Mouse (Mus musculus) myocyte (in vitro differentiated cells): ENCODE measurements around the gene Nkx2-2. TPM values are rescaled to one million over a fixed set of nuclear protein-coding genes. Genes with fewer than 3 reads are reported as not detected.

Source experiments
- H3K27me3 ChIP-seq: one replicate; pipeline ENCODE4 v1.6.1; 2011; ENCODE audit not compliant: control insufficient read depth, insufficient read depth, insufficient read length
- H3K36me3 ChIP-seq: one replicate; pipeline ENCODE4 v1.6.1; 2011; ENCODE audit not compliant: control insufficient read depth, insufficient read depth
- H3K4me2 ChIP-seq: one replicate; pipeline ENCODE4 v1.6.1; 2011; ENCODE audit warnings: low read depth, control low read depth
- H3K4me3 ChIP-seq: one replicate; pipeline ENCODE4 v1.5.1; 2011; ENCODE audit warnings: mild to moderate bottlenecking, control low read depth, moderate library complexity
- H3K79me2 ChIP-seq: one replicate; pipeline ENCODE4 v1.6.1; 2011; ENCODE audit not compliant: control insufficient read depth, insufficient read depth
- H3ac ChIP-seq: one replicate; pipeline ENCODE4 v1.6.1; 2011; ENCODE audit not compliant: control insufficient read depth, insufficient read length
- CEBPB ChIP-seq: IDR thresholded peaks from 2 replicates; pipeline ENCODE4 v1.6.1; 2011; ENCODE audit warnings: mild to moderate bottlenecking, moderate library complexity; ENCODE audit not compliant: poor library complexity, insufficient read depth, severe bottlenecking
- E2F4 ChIP-seq: IDR thresholded peaks from one replicate; pipeline ENCODE4 v1.6.1; 2011; ENCODE audit warnings: mild to moderate bottlenecking, control low read depth, moderate library complexity; ENCODE audit not compliant: insufficient read depth
- MAX ChIP-seq: IDR thresholded peaks from one replicate; pipeline ENCODE4 v1.6.1; 2011; ENCODE audit warnings: low read depth, mild to moderate bottlenecking, control low read depth
- MYOD1 ChIP-seq, 3 experiments: IDR thresholded peaks; one replicate each; pipeline ENCODE4 v1.6.1; 2011; ENCODE audit warnings: control low read depth in 2 of 3, low read depth in 2 of 3, mild to moderate bottlenecking in 2 of 3, moderate library complexity in 1 of 3; ENCODE audit not compliant: insufficient read length in 2 of 3, control insufficient read depth in 1 of 3
- MYOG ChIP-seq, 3 experiments: IDR thresholded peaks; one replicate each; pipeline ENCODE4 v1.6.1; 2011; ENCODE audit warnings: control low read depth in 2 of 3, low read depth in 2 of 3, mild to moderate bottlenecking in 2 of 3; ENCODE audit not compliant: insufficient read length in 2 of 3, control insufficient read depth in 1 of 3, insufficient read depth in 1 of 3
- POLR2A ChIP-seq: IDR thresholded peaks from one replicate; pipeline ENCODE4 v1.6.1; 2011; ENCODE audit warnings: low read depth, mild to moderate bottlenecking, control low read depth, moderate library complexity; ENCODE audit not compliant: insufficient read length
- POLR2AphosphoS2 ChIP-seq: IDR thresholded peaks from one replicate; pipeline ENCODE4 v1.6.1; 2011; ENCODE audit warnings: low read depth, control low read depth; ENCODE audit not compliant: insufficient read length
- REST ChIP-seq: IDR thresholded peaks from one replicate; pipeline ENCODE4 v1.6.1; 2011; ENCODE audit warnings: mild to moderate bottlenecking, control low read depth, moderate library complexity; ENCODE audit not compliant: insufficient read depth, insufficient read length
- SRF ChIP-seq: IDR thresholded peaks from one replicate; pipeline ENCODE4 v1.6.1; 2011; ENCODE audit warnings: low read depth; ENCODE audit not compliant: control insufficient read depth, insufficient read length
- TCF12 ChIP-seq: IDR thresholded peaks from one replicate; pipeline ENCODE4 v1.6.1; 2011; ENCODE audit warnings: mild to moderate bottlenecking, control low read depth; ENCODE audit not compliant: poor library complexity, insufficient read depth, severe bottlenecking
- TCF3 ChIP-seq: IDR thresholded peaks from one replicate; pipeline ENCODE4 v1.6.1; 2011; ENCODE audit warnings: low read depth, control low read depth; ENCODE audit not compliant: insufficient read length
- USF1 ChIP-seq: IDR thresholded peaks from one replicate; pipeline ENCODE4 v1.6.1; 2011; ENCODE audit warnings: low read depth, mild to moderate bottlenecking, control low read depth, moderate library complexity
- polyA plus RNA-seq: library from polyadenylated mRNA; unstranded; fragments of >200 nt; fragmentation: generic; extraction: Trizol; gene quantifications from one replicate; pipeline ENCODE4 v1.2.1, GENCODE M21; 2012; ENCODE audit warnings: missing spikeins

Gene Nkx2-2
- polyA plus RNA-seq, 1 experiment, result not detected

GRCm38 (mm10) chr2:147184071-147184990 is 9.7 kb downstream of the Nkx2-2 start:
- Histone ChIP-seq H3K79me2 (no peaks in the 10 kb centered on the region), H3K4me3 (no peak overlapping the region), H3K36me3 (no peaks in the 10 kb centered on the region), H3K27me3 (peaks cover 53% of the 10 kb centered on the region), H3ac (no peak overlapping the region), H3K4me2 (no peak overlapping the region)
- no peak for TF ChIP-seq MYOD1 (IDR thresholded peaks at IDR 0.05; ENCODE audit: control insufficient read depth in 1 of 3, insufficient read length in 2 of 3, low read depth in 2 of 3)
- TF ChIP-seq POLR2A, result no peak
- TF ChIP-seq MAX, result no peak
- TF ChIP-seq E2F4, result no peak
- TF ChIP-seq CEBPB, result no peak
- TF ChIP-seq SRF, result no peak
- TF ChIP-seq POLR2AphosphoS2, result no peak
- TF ChIP-seq TCF3, result no peak
- TF ChIP-seq MYOG (IDR thresholded peaks at IDR 0.05; ENCODE audit: control insufficient read depth in 1 of 3, insufficient read depth in 1 of 3, insufficient read length in 2 of 3, low read depth in 2 of 3), result no peak
- no peak for TF ChIP-seq TCF12
- no peak for TF ChIP-seq REST

DNA sequence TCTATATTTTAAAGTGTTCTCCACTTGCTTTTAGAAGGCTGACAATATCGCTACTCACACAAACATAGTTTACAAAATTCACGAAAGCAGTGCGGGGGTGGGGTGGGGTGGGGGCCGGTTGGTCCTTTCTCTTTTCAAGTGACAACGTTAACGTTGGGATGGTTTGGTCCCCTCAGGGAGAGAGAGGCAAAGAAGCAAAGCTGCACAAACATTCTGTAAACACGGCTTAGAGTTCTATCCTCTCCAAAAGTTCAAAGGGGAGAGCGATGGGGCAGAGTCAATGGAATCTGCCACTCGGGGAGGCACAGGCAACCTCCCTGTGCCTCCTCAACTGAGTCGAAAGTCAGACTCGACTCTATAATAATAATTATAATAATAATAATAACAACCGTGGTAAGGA is 10.5 kb downstream of the Nkx2-2 start:
- Histone ChIP-seq H3K4me2 (no peak overlapping the region), H3K27me3 (peaks cover 47% of the 10 kb centered on the region), H3K79me2 (no peaks in the 10 kb centered on the region), H3K4me3 (no peak overlapping the region), H3ac (no peak overlapping the region), H3K36me3 (no peaks in the 10 kb centered on the region)
- TF ChIP-seq REST (no peak), MAX (no peak), E2F4 (no peak), SRF (no peak), MYOG (IDR thresholded peaks at IDR 0.05; ENCODE audit: control insufficient read depth in 1 of 3, insufficient read depth in 1 of 3, insufficient read length in 2 of 3, low read depth in 2 of 3) (no peak), TCF12 (no peak), MYOD1 (IDR thresholded peaks at IDR 0.05; ENCODE audit: control insufficient read depth in 1 of 3, insufficient read length in 2 of 3, low read depth in 2 of 3) (no peak), TCF3 (no peak)

- Histone ChIP-seq H3K79me2 (no peaks in the 10 kb centered on the region), H3K27me3 (peaks cover 40% of the 10 kb centered on the region), H3ac (no peak overlapping the region), H3K4me3 (no peak overlapping the region), H3K4me2 (no peak overlapping the region), H3K36me3 (no peaks in the 10 kb centered on the region)
- TF ChIP-seq CEBPB, result no peak
- TF ChIP-seq TCF12, result no peak
- no peak for TF ChIP-seq MAX
- no peak for TF ChIP-seq POLR2AphosphoS2
- no peak for TF ChIP-seq POLR2A
- TF ChIP-seq E2F4, result no peak
- no peak for TF ChIP-seq USF1
- no peak for TF ChIP-seq SRF
- TF ChIP-seq REST, result no peak
- no peak for TF ChIP-seq MYOG (IDR thresholded peaks at IDR 0.05; ENCODE audit: control insufficient read depth in 1 of 3, insufficient read depth in 1 of 3, insufficient read length in 2 of 3, low read depth in 2 of 3)
- no peak for TF ChIP-seq MYOD1 (IDR thresholded peaks at IDR 0.05; ENCODE audit: control insufficient read depth in 1 of 3, insufficient read length in 2 of 3, low read depth in 2 of 3)
- TF ChIP-seq TCF3, result no peak
Observed at GRCm38 (mm10) chr2:147182709-147183260, 11.3 kb downstream of the Nkx2-2 start.

DNA sequence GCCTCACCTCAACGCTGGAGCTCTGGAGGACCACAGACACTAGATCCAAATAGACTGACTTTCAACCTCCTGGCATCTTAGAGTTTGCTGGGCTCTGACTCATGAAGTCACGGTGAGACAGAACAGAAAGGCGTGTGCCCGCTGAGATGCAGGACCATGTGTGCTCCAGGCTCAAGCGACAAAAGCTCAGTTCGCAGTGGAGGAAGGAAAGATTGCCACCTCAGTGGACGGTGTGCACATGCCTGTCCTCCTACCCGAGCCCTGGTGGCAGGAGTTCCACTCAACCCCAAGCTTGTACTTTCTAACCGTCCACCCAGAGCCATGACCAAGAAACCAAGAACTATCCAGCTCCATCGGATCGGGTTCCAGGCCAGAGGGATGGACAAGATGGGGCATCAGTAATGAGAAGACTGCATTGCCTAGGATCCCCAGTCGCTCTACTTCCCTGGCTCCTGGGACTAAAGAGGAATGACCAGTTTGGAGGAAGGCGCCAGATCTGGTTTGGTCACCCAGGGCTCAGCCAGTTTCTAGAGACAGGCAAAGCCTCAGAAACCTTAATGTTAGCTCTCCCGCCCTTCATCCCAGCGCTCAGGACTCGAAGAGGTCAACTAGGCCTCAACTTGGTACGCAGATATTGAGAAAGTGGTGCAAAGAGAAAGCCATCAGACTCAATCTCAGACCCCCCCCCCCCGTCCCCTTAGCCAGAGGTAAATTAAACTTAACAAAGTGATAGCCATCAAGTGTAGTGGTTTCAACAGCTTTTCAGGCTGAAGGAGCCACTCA is 11.9 kb downstream of the Nkx2-2 start:
- Histone ChIP-seq H3K4me2 (no peak overlapping the region), H3K4me3 (no peak overlapping the region), H3ac (no peak overlapping the region), H3K27me3 (peaks cover 33% of the 10 kb centered on the region), H3K79me2 (no peaks in the 10 kb centered on the region), H3K36me3 (no peaks in the 10 kb centered on the region)
- TF ChIP-seq E2F4 (no peak), POLR2AphosphoS2 (no peak), MYOG (IDR thresholded peaks at IDR 0.05; ENCODE audit: control insufficient read depth in 1 of 3, insufficient read depth in 1 of 3, insufficient read length in 2 of 3, low read depth in 2 of 3) (no peak), MYOD1 (IDR thresholded peaks at IDR 0.05; ENCODE audit: control insufficient read depth in 1 of 3, insufficient read length in 2 of 3, low read depth in 2 of 3) (no peak), REST (no peak), TCF3 (no peak), SRF (no peak), CEBPB (no peak), POLR2A (no peak), USF1 (no peak), MAX (no peak), TCF12 (no peak)
